Mouse (Mus musculus) megakaryocyte, adult 5-6 weeks (primary cell): ENCODE measurements around the gene Rpap3. TPM values are rescaled to one million over a fixed set of nuclear protein-coding genes. Genes with fewer than 3 reads are reported as not detected.

ENCODE experiments used
- ATAC-seq: 2 replicates; pipeline ENCODE4 v1.8.0; 2016; ENCODE audit warnings: mild to moderate bottlenecking, inconsistent platforms; ENCODE audit not compliant: poor library complexity, severe bottlenecking
- total RNA-seq, 2 experiments: library from RNA; stranded (forward) in 1 of 2; stranded (reverse) in 1 of 2; fragments of 153-499, 151-499 nt in 1 of 2; fragments of 221-1000, 200-1000 nt in 1 of 2; gene quantifications; 2 replicates each; pipeline versions ENCODE4 v1.2.3 to v1.2.4; 2015 to 2017

Rpap3 gene
- total RNA-seq, 2 experiments from 2014 or later = 6.8 to 12.8 TPM

DNA sequence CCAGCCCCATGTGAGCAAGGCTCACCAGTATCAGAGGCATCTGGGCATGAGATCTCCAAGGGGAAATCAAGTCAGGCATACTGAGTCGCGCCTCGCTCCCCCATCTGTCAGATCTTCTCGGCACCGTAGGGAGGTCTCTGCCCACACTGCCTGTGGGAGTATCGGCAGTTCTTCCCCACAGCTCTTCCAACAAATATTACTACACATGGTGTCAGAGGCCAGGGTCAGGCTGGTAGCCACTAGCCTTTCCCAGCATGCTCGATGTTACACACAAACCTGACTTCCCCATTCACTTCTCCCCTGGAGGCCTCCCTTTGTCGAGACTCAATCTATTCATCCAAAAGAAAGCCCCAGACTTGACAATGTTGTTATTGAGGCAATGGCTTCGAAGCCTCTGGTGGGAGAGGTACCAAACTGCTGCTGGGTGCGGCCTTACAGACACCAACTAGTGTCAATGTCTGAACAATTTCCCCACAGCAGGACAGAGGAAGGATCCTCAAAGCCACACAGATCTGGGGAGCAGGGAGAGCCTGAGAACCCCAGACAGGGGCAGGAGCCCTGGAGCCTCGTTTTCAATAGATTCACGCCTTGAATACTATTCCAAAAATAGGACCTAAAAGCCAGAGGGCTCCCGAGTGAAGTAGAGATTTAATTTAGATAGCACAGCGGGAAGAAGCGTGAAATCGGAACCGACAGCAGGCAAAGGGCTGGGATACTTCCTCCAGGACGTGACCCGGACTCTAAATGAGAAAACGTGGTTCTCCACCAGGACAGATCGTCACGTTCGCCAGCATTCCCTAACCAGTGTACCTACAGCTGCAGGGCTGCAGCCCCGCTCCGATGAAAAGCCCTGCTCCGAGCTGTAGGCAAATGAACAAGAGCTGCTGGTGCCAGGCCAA lies 47.5 kb downstream of the Rpap3 start:
- 0 out of 2 replicates have a peak, but pooled peaks have one; percentile 35 for ATAC-seq

DNA sequence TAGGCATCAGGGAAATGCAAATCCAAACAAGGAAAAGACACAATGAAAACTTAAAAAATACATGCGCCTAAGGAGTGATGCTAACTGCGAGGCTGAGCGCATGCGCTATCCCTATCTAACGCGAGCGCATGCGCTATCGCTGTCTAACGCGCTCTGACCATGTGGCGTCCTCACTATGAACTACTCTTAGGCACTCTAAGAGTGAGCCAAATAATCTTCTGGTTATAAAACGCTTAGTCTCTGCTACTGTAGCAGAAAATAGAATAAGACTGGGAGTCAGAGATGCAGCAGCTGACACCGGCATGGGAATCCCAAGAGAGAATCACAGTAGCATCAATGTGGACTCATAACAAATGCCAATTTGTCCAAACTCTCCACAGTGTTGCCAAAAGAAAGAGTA lies 48.2 kb downstream of the Rpap3 start:
- no peak for ATAC-seq

GRCm38 (mm10) chr15:97649726-97650125 lies 55.9 kb downstream of the Rpap3 start:
- no peak for ATAC-seq

- no peak for ATAC-seq
These were observed 57.4 kb downstream of the Rpap3 start for GRCm38 (mm10) chr15:97648176-97648575.

GRCm38 (mm10) chr15:97646426-97646825 lies 59.2 kb downstream of the Rpap3 start:
- ATAC-seq = no peak

- no peak for ATAC-seq
These were observed 61.6 kb downstream of the Rpap3 start for GRCm38 (mm10) chr15:97643986-97644385.

Other genes starting within 250 kb of the Rpap3 start
- gene Endou, start 25.5 kb upstream of the Rpap3 start, total RNA-seq (2015) = 0.21 TPM in 1 of 2 replicates, not detected in the other
- gene Endou, start 25.5 kb upstream of the Rpap3 start, total RNA-seq (2017) = 0.40 and 0.81 TPM in 2 replicates
- gene Rapgef3, start 62.1 kb upstream of the Rpap3 start, total RNA-seq (2015) = 0.02 TPM in 1 of 2 replicates, not detected in the other
- 1.2 and 1.4 TPM in 2 replicates for gene Rapgef3, start 62.1 kb upstream of the Rpap3 start, total RNA-seq (2017)
- 42.3 and 47.1 TPM in 2 replicates for gene Slc48a1, start 72.7 kb upstream of the Rpap3 start, total RNA-seq (2015)
- gene Slc48a1, start 72.7 kb upstream of the Rpap3 start, total RNA-seq (2017) = 33.1 and 33.5 TPM in 2 replicates
- 15.6 and 17.2 TPM in 2 replicates for gene Hdac7, start 138.7 kb upstream of the Rpap3 start, total RNA-seq (2015)
- 5.7 and 6.2 TPM in 2 replicates for gene Hdac7, start 138.7 kb upstream of the Rpap3 start, total RNA-seq (2017)
- 2.1 and 4.1 TPM in 2 replicates for gene Vdr, start 204.8 kb upstream of the Rpap3 start, total RNA-seq (2015)
- gene Vdr, start 204.8 kb upstream of the Rpap3 start, total RNA-seq (2017) = 0.59 and 1.4 TPM in 2 replicates